Mouse (Mus musculus): ENCODE data around the gene Ccdc121.

DNA sequence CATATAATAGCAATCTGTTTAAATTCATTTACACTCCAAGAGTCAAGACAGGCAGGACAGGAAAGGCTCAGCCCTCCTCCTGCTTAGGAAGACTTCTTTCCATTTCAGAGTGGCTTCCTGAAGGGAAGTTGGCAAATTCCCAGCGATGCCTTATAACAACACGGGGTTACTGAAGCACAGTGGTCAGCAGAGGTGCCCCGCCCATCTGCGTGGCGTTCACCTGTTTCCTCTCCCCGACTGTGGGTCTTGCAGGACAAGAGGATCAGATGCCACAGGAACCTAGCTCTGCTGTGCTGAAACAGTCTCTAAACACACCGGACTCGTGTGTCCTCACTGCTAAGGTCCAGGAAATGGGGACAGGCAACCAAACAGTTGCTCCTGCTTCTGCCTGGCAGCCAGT is 5.9 kb downstream of the Ccdc121 start:
- no peak for TF ChIP-seq POLR2A (IDR thresholded peaks at IDR 0.05; ENCODE audit: borderline replicate concordance, low read depth, low read length)
- no peak for TF ChIP-seq CTCF (IDR thresholded peaks at IDR 0.05; ENCODE audit: low read depth, low read length)

Data from bone marrow macrophage, adult 2 months (primary cell).